Mouse (Mus musculus) hindbrain, embryonic 12.5 days (tissue): ENCODE data around the gene Noxa1. TPM values are rescaled to one million over a fixed set of nuclear protein-coding genes. Genes with fewer than 3 reads are reported as not detected.

Source experiments
- ATAC-seq: fragments of 200-750 bp; cut with Nextera tagmentation; 2 replicates; pipeline ENCODE4 v1.8.0; 2017; ENCODE audit warnings: moderate TSS enrichment; ENCODE audit not compliant: low FRiP score
- H3K27ac ChIP-seq: fragments of 300-500 bp; sonication (generic); 2 replicates; pipeline ENCODE4 v1.5.1; 2016; ENCODE audit warnings: mild to moderate bottlenecking
- H3K27me3 ChIP-seq: fragments of 300-500 bp; sonication (generic); 2 replicates; pipeline ENCODE4 v1.6.1; 2016; ENCODE audit warnings: mild to moderate bottlenecking
- H3K36me3 ChIP-seq: fragments of 300-500 bp; sonication (generic); 2 replicates; pipeline ENCODE4 v1.6.1; 2016; ENCODE audit warnings: mild to moderate bottlenecking
- H3K4me1 ChIP-seq: fragments of 300-500 bp; sonication (generic); 2 replicates; pipeline ENCODE4 v1.6.1; 2016
- H3K4me2 ChIP-seq: fragments of 300-500 bp; sonication (generic); replicated peaks from 2 replicates; pipeline ENCODE4 v1.6.1; 2016; ENCODE audit warnings: mild to moderate bottlenecking
- H3K4me3 ChIP-seq: fragments of 300-500 bp; sonication (generic); 2 replicates; pipeline ENCODE4 v1.5.1; 2016; ENCODE audit warnings: mild to moderate bottlenecking
- H3K9ac ChIP-seq: fragments of 300-500 bp; sonication (generic); 2 replicates; pipeline ENCODE4 v1.6.1; 2016; ENCODE audit warnings: mild to moderate bottlenecking, moderate library complexity
- H3K9me3 ChIP-seq: fragments of 300-500 bp; sonication (generic); replicated peaks from 2 replicates; pipeline ENCODE4 v1.6.1; 2016; ENCODE audit warnings: mild to moderate bottlenecking
- WGBS: fragments of 180-500 bp; shearing (Covaris S2); methylation state at CpG from one replicate; pipeline ENCODE4 v1.1.7; 2016; 5-methylcytosine and 5-hydroxymethylcytosine counted together
- microRNA-seq: library from miRNA; unstranded; fragments of <30 nt; microRNA quantifications from one replicate; pipeline ENCODE4, GENCODE M21; 2017
- polyA plus RNA-seq: library from polyadenylated mRNA; unstranded; fragments of >200 nt; fragmentation: Nextera tagmentation; extraction: Ambion mirVana; gene quantifications from 2 replicates; pipeline ENCODE4 v1.2.1, GENCODE M21; 2016

Gene Noxa1
- polyA plus RNA-seq, 1 experiment from 2014 or later, result 0.22 TPM

DNA sequence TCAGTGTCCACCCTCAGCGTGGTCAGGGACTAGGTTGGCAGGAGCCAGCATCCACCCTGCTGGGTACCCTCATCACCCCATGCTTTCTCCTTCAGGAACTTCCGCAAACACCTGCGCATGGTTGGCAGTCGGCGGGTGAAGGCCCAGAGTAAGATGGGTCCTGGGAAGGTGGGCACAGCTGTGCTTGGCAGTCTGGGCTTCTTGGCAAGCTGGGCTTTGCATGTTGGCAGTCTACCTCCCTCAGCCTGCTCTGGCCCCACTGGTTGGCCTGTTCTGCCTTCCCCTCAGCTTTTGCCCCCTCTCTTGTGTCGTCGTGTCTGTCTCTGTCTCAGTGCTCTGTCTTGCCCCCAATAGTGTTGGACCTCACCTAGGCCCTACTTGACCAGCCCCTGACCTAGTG is 36.0 kb downstream of the Noxa1 start:
- 92% methylated on average over 7 of the region's 7 CpGs for WGBS
- Histone ChIP-seq H3K36me3 (peaks cover 66% of the 10 kb centered on the region), H3K27me3 (no peaks in the 10 kb centered on the region), H3K9ac (no peak overlapping the region), H3K27ac (no peak overlapping the region), H3K9me3 (no peaks in the 10 kb centered on the region), H3K4me3 (no peak overlapping the region), H3K4me1 (peaks cover 14% of the 10 kb centered on the region), H3K4me2 (no peak overlapping the region)
- no peak for ATAC-seq

DNA sequence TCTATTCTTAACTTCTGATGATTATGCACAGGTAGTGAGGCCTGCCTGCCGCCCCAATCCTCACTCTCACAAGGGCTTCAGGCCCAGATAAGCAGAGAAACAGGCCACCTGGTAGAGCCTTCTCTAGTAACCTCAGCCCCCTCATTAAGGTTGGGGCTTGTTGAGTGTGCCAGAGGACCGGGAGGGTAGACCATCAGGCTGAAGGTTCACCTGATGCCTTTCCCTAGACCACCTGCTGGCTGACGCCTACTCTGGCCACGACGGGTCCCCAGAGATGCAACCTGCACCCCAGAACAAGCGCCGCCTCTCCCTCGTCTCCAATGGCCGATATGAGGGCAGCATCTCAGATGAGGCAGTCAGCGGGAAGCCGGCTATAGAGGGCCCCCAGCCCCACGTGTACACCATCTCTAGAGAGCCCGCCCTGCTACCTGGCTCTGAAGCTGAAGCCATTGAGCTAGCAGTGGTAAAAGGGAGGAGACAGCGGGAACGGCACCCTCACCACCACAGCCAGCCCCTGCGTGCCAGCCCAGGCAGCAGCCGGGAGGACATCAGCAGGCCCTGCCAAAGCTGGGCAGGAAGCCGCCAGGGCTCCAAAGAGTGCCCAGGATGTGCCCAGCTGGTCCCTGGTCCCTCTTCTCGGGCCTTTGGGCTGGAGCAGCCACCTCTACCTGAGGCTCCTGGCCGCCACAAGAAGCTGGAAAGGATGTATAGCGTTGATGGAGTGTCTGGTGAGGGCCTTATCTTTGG is 39.4 kb downstream of the Noxa1 start:
- peak overlapping the region; percentile 86 for H3K9ac ChIP-seq
- peak overlapping the region; percentile 90 for H3K4me2 ChIP-seq
- no peaks in the 10 kb centered on the region for H3K9me3 ChIP-seq
- 89% methylated on average over 21 of the region's 21 CpGs for WGBS
- H3K27me3 ChIP-seq, result no peaks in the 10 kb centered on the region
- H3K4me1 ChIP-seq, result peaks cover 14% of the 10 kb centered on the region
- peak overlapping the region; percentile 82 for H3K4me3 ChIP-seq
- peaks cover 39% of the 10 kb centered on the region for H3K36me3 ChIP-seq
- H3K27ac ChIP-seq, result no peak overlapping the region
- 0 out of 2 replicates have a peak, but pooled peaks have one; percentile 3 for ATAC-seq

DNA sequence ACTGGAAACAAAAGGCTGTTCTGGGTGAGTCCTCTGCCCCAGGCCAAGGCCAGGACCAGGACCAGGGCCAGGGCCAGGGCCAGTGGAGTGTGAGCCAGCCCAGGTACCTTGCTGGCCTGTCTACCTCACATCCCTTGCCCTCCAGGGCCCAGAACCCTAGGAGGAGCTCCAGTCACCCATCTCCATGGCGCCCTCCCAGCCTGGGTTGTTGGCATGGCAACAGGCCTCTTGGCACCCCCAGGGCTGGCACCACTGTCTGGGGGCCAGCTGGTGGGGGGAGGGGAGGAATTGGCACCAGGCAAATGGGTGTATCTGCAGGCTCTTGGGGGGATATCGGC is 39.9 kb downstream of the Noxa1 start:
- Histone ChIP-seq H3K4me1 (peaks cover 14% of the 10 kb centered on the region), H3K9me3 (no peaks in the 10 kb centered on the region), H3K27me3 (no peaks in the 10 kb centered on the region), H3K9ac (peak overlapping the region; percentile 86), H3K36me3 (peaks cover 33% of the 10 kb centered on the region), H3K27ac (no peak overlapping the region), H3K4me3 (peak overlapping the region; percentile 82), H3K4me2 (peak overlapping the region; percentile 90)
- 47% methylated on average over 2 of the region's 2 CpGs for WGBS
- ATAC-seq, result peak; percentile 30

DNA sequence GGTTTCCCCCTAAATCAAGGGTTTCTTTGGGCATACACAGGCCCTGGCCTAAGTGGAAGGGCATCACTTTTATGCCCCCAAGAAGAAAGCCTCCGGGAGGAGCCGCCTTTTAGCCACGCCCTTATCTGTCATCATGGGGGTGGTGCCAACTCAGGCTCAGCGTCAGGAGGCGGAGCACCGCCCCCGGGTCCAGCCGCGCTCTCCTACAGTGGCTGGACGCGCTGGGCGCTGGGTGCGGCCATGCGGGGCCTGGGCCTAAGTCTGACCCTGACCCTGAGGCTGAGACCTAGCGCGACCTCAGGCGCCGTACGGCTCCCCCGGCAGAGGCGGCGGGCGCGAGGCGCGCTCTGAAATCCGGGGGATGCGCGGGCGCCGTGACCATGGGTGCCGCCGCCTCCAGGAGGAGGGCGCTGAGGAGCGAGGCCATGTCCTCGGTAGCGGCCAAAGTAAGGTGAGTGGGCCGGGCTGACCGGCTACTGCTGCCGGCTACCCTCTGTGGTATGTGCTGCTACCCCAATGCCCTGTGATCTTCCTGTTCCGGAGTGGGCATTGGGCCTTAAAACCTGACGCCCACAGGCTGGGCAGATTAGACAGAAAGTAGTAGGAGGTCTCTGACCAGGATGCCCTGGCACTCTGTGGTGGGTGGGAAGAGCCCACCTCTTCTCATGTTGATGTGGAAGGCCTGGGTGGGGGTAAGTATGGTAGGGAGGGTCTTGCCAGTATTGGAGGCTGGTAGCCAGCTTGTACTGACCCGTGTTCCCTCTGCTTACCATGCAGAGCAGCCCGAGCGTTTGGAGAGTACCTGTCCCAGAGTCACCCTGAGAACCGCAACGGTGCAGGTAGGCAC is 40.5 kb downstream of the Noxa1 start, which contains the start of gene Nsmf:
Nsmf (plus strand) TSS at position 135 of the 847 bp plus-strand sequence.
- Histone ChIP-seq H3K27ac (peak within 1 kb of the TSS; percentile 35; the same call in 1 of the 2 replicates), H3K9ac (peak within 1 kb of the TSS; percentile 86), H3K9me3 (no peaks in the 10 kb centered on the region), H3K4me3 (peak within 1 kb of the TSS; percentile 82), H3K4me1 (peaks cover 14% of the 10 kb centered on the region), H3K27me3 (no peaks in the 10 kb centered on the region), H3K36me3 (peaks cover 27% of the 10 kb centered on the region), H3K4me2 (peak within 1 kb of the TSS; percentile 90)
- peak; percentile 90 for ATAC-seq
- 4% methylated on average over 47 of the region's 47 CpGs for WGBS

DNA sequence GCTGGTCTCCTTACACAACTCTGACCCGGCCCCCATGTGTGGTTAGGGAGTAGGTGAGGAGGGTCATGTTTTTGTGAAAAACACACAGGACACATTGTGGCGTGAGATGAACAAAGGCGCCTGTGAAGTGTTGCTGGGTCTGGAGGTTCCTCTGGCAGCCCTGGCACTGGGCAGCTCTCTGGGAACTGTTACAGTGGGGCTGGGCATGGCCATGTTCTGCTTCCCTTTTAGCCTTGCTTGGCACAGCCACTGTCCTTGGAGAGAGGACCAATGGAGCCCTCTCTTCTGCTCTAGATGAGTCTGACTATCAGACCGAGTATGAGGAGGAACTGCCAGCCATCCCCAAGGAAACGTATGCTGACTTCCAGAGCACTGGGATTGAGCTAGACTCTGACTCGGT is 41.8 kb downstream of the Noxa1 start:
- Histone ChIP-seq H3K4me2 (no peak overlapping the region), H3K4me1 (peaks cover 14% of the 10 kb centered on the region), H3K27me3 (no peaks in the 10 kb centered on the region), H3K27ac (no peak overlapping the region), H3K9ac (no peak overlapping the region), H3K36me3 (peaks cover 17% of the 10 kb centered on the region), H3K4me3 (no peak overlapping the region), H3K9me3 (no peaks in the 10 kb centered on the region)
- WGBS, result 89% methylated on average over 6 of the region's 6 CpGs
- ATAC-seq, result no peak

DNA sequence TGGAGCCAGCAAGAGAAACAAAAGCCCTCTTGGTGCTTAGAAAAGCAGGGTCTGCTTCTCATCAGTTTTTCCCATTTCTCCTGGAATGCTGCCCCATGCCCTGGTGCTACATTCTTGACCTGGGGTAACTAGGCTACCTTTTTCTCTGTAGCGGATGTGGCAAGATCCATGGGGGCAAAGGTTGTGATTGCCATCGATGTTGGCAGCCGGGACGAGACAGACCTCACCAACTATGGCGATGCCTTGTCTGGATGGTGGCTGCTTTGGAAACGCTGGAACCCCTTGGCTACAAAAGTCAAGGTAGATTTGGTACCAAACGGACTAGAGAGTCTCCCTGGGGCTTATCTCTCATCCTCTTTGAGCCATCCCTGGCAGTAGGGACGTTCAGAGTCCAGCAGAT is 43.5 kb downstream of the Noxa1 start:
- WGBS, result 84% methylated on average over 8 of the region's 8 CpGs
- H3K27me3 ChIP-seq, result no peaks in the 10 kb centered on the region
- H3K9me3 ChIP-seq, result no peaks in the 10 kb centered on the region

DNA sequence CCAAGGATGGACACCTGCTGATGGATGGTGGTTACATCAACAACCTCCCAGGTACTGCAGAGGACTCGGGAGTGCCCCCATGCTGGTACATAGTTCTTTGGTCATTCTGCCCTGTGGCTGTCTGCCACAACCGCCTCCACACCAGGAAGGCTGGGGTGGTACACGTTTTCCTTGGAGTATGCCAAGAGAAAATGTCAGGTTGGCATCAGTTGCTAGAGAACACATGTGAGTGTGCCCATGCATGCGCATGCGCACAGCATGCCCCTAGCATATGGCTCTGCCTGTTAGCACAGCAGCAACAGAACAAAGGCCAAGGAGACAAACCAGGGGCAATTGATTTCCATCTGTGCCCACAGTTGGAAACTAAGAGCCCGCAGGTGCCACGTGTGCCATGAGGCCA is 44.0 kb downstream of the Noxa1 start:
- Histone ChIP-seq H3K4me1 (peaks cover 13% of the 10 kb centered on the region), H3K4me3 (no peak overlapping the region), H3K9ac (no peak overlapping the region), H3K9me3 (no peaks in the 10 kb centered on the region), H3K36me3 (peaks cover 5% of the 10 kb centered on the region; the same call in 1 of the 2 replicates), H3K4me2 (no peak overlapping the region), H3K27me3 (no peaks in the 10 kb centered on the region), H3K27ac (no peak overlapping the region)
- 85% methylated on average over 7 of the region's 7 CpGs for WGBS
- no peak for ATAC-seq

More for the DNA sequence above, 43.5 kb downstream of the Noxa1 start:
- no peak overlapping the region for H3K27ac ChIP-seq
- H3K36me3 ChIP-seq, result peaks cover 6% of the 10 kb centered on the region; the same call in 1 of the 2 replicates
- peaks cover 14% of the 10 kb centered on the region for H3K4me1 ChIP-seq
- ATAC-seq, result no peak
- no peak overlapping the region for H3K4me3 ChIP-seq
- no peak overlapping the region for H3K4me2 ChIP-seq
- H3K9ac ChIP-seq, result no peak overlapping the region

DNA sequence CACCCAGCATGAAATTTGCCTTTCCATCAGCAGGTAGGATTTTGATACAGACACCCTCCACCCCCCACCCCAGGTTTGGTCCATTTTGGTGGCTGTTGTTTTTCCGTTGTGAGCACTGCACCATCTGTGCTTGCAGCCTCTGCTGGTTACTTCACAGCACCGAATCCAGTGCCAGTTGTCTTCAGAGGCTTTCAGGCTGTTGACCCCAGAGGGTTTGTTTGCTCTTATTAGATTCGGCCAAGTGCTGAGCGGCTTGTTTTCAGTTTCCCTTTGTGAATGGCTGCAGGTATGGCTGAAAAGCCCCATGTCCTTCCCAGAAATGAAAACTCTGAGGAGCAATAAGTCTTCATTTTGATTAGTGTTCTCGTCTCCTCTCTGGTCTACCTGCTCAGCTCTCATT is 54.9 kb downstream of the Noxa1 start:
- Histone ChIP-seq H3K4me3 (no peak overlapping the region), H3K27ac (no peak overlapping the region), H3K36me3 (no peaks in the 10 kb centered on the region), H3K9ac (no peak overlapping the region), H3K4me1 (no peaks in the 10 kb centered on the region), H3K4me2 (no peak overlapping the region), H3K27me3 (no peaks in the 10 kb centered on the region), H3K9me3 (no peaks in the 10 kb centered on the region)
- ATAC-seq, result no peak
- 89% methylated on average over 5 of the region's 5 CpGs for WGBS

Small RNA genes within 50 kb of the gene (microRNA-seq; reads per million reads assigned to microRNA genes)
- not detected for gene Gm24328
- not detected for gene Mir7664

Other genes starting within 250 kb of the Noxa1 start
- 126 and 134 TPM in 2 replicates for gene Ehmt1, start 175.5 kb downstream of the Noxa1 start, polyA plus RNA-seq
- 20.0 and 21.9 TPM in 2 replicates for gene Arrdc1, start 159.9 kb downstream of the Noxa1 start, polyA plus RNA-seq
- gene Zmynd19, start 145.4 kb downstream of the Noxa1 start, polyA plus RNA-seq, result 19.7 and 20.7 TPM in 2 replicates
- 28.5 and 29.9 TPM in 2 replicates for gene Dph7, start 132.7 kb downstream of the Noxa1 start, polyA plus RNA-seq
- 141 and 148 TPM in 2 replicates for gene Mrpl41, start 120.1 kb downstream of the Noxa1 start, polyA plus RNA-seq
- gene Pnpla7, start 119.1 kb downstream of the Noxa1 start, polyA plus RNA-seq, result 3.8 and 5.0 TPM in 2 replicates
- 108 and 115 TPM in 2 replicates for gene Nsmf, start 40.8 kb downstream of the Noxa1 start, polyA plus RNA-seq
- not detected in 2 replicates for gene Entpd8, start 14.8 kb downstream of the Noxa1 start, polyA plus RNA-seq
- 70.9 and 76.4 TPM in 2 replicates for gene Nrarp, start 85.6 kb upstream of the Noxa1 start, polyA plus RNA-seq
- gene Tor4a, start 101.7 kb upstream of the Noxa1 start, polyA plus RNA-seq, result 1.8 and 2.4 TPM in 2 replicates
- 107 and 117 TPM in 2 replicates for gene Nelfb, start 116.3 kb upstream of the Noxa1 start, polyA plus RNA-seq
- gene Stpg3, start 119.5 kb upstream of the Noxa1 start, polyA plus RNA-seq, result not detected in 2 replicates
- gene Fam166a, start 123.6 kb upstream of the Noxa1 start, polyA plus RNA-seq, result 0.19 TPM in 1 of 2 replicates, not detected in the other
- 391 and 416 TPM in 2 replicates for gene Tubb4b, start 129.6 kb upstream of the Noxa1 start, polyA plus RNA-seq
- not detected in 2 replicates for gene Slc34a3, start 139.2 kb upstream of the Noxa1 start, polyA plus RNA-seq
- gene Rnf224, start 141.6 kb upstream of the Noxa1 start, polyA plus RNA-seq, result not detected in 2 replicates
- gene Rnf208, start 147.1 kb upstream of the Noxa1 start, polyA plus RNA-seq, result 37.8 and 40.5 TPM in 2 replicates
- not detected in 2 replicates for gene Cysrt1, start 147.3 kb upstream of the Noxa1 start, polyA plus RNA-seq
- 3.5 and 6.2 TPM in 2 replicates for gene AL732309.1, start 151.7 kb upstream of the Noxa1 start, polyA plus RNA-seq
- gene Tmem203, start 160.3 kb upstream of the Noxa1 start, polyA plus RNA-seq, result 16.5 and 18.6 TPM in 2 replicates
- gene Tprn, start 167.5 kb upstream of the Noxa1 start, polyA plus RNA-seq, result 13.2 and 14.9 TPM in 2 replicates
- 195 and 201 TPM in 2 replicates for gene Ssna1, start 177.3 kb upstream of the Noxa1 start, polyA plus RNA-seq
- gene Anapc2, start 177.3 kb upstream of the Noxa1 start, polyA plus RNA-seq, result 147 and 152 TPM in 2 replicates
- not detected in 2 replicates for gene Tmem210, start 193.0 kb upstream of the Noxa1 start, polyA plus RNA-seq
- not detected in 2 replicates for gene Lrrc26, start 194.8 kb upstream of the Noxa1 start, polyA plus RNA-seq
- 6.3 and 6.9 TPM in 2 replicates for gene Grin1, start 224.0 kb upstream of the Noxa1 start, polyA plus RNA-seq
- 73.5 and 78.8 TPM in 2 replicates for gene Man1b1, start 237.2 kb upstream of the Noxa1 start, polyA plus RNA-seq